Mouse (Mus musculus) intestine, embryonic 14.5 days (tissue): ENCODE measurements around the gene Rexo4. TPM values are rescaled to one million over a fixed set of nuclear protein-coding genes. Genes with fewer than 3 reads are reported as not detected.

ENCODE experiments used
- ATAC-seq: fragments of 200-750 bp; cut with Nextera tagmentation; replicated peaks from 2 replicates; pipeline ENCODE4 v1.8.0; 2017; ENCODE audit warnings: low read depth, moderate number of reproducible peaks, moderate TSS enrichment, moderate library complexity; ENCODE audit not compliant: low FRiP score, low TSS enrichment
- DNase-seq: peaks from one replicate; pipeline ENCODE4 v3.0.0-alpha.2; 2018; ENCODE audit warnings: low spot score
- H3K27ac ChIP-seq: fragments of 300-500 bp; sonication (generic); 2 replicates; pipeline ENCODE4 v1.5.1; 2014; ENCODE audit warnings: low read depth, mild to moderate bottlenecking, control low read depth
- H3K27me3 ChIP-seq: fragments of 300-500 bp; sonication (generic); replicated peaks from 2 replicates; pipeline ENCODE4 v1.6.1; 2014; ENCODE audit warnings: low read length, control low read depth; ENCODE audit not compliant: control insufficient read depth, insufficient read depth
- H3K36me3 ChIP-seq: fragments of 300-500 bp; sonication (generic); 2 replicates; pipeline ENCODE4 v1.6.1; 2014; ENCODE audit warnings: low read length, control low read depth; ENCODE audit not compliant: control insufficient read depth, insufficient read depth
- H3K4me1 ChIP-seq: fragments of 300-500 bp; sonication (generic); replicated peaks from 2 replicates; pipeline ENCODE4 v1.6.1; 2014; ENCODE audit warnings: low read length, control low read depth, mixed read lengths; ENCODE audit not compliant: control insufficient read depth, insufficient read depth
- H3K4me2 ChIP-seq: fragments of 300-500 bp; sonication (generic); 2 replicates; pipeline ENCODE4 v1.6.1; 2014; ENCODE audit warnings: low read length
- H3K4me3 ChIP-seq: fragments of 300-500 bp; sonication (generic); 2 replicates; pipeline ENCODE4 v1.5.1; 2014; ENCODE audit warnings: low read depth, low read length, control low read depth, mixed read lengths
- H3K9ac ChIP-seq: fragments of 300-500 bp; sonication (generic); 2 replicates; pipeline ENCODE4 v1.6.1; 2014; ENCODE audit warnings: mild to moderate bottlenecking, low read length
- H3K9me3 ChIP-seq: fragments of 300-500 bp; sonication (generic); 2 replicates; pipeline ENCODE4 v1.6.1; 2016; ENCODE audit warnings: low read length, control low read depth; ENCODE audit not compliant: control insufficient read depth
- WGBS: fragments of 180-500 bp; shearing (Covaris S2); extraction: QIAGEN DNeasy Blood & Tissue Kit; methylation state at CpG from one replicate; pipeline ENCODE4 v1.1.7; 2014; 5-methylcytosine and 5-hydroxymethylcytosine counted together
- polyA plus RNA-seq: library from polyadenylated mRNA; unstranded; fragments of >200 nt; fragmentation: Nextera tagmentation; extraction: Ambion mirVana; gene quantifications from 2 replicates; pipeline ENCODE4 v1.2.1, GENCODE M21; 2014

The Rexo4 gene
- 48.2 and 52.7 TPM in 2 replicates for polyA plus RNA-seq

DNA sequence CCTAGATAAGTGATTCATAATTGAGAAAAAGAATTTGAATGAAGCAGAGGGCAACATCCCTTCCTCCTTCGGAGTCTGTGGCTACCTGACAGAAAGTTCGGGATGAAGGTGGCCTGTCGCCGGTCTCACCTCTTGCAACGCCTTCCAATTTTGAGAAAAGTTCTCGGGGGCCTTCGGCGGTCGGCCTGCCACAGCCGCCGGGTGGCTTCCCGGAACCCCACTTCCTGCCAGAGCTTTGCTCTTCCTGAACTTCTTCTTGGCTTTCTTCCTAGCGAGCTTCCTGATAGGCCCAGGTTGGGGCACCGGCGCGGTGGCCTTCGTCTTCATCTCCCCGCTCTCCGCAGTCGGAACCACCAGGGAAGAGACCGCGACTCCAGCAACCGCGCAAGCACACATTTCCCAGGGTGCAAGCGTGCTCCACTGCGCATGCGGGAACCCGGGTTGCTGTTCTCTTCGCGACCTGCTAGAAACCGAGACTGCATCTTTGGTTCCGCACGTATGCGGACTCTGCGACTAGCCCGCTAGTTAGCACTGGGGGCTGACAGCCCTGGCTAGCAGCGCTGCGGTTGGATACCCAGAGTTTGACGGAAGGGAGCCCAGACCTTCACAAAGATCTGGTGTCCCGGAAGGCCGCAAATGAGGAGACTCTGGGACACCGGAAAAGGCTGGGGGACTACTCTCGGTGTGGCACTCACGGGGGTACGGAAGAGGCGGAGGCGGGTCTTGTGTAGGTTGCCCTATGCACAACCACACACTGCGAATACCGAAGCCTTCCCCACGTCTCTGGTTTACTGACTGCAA is at the start of gene Rexo4:
TSS of gene Rexo4 (minus strand) at position 464 of the 801 bp plus-strand sequence.
- Histone ChIP-seq H3K27ac (peak within 1 kb of the TSS; percentile 99), H3K4me2 (peak within 1 kb of the TSS; percentile 57), H3K9ac (peak within 1 kb of the TSS; percentile 75), H3K4me3 (peak within 1 kb of the TSS; percentile 50), H3K9me3 (no peaks in the 10 kb centered on the region), H3K27me3 (no peaks in the 10 kb centered on the region), H3K4me1 (peaks cover 13% of the 10 kb centered on the region), H3K36me3 (peaks cover 27% of the 10 kb centered on the region)
- under 1% methylated on average over 50 of the region's 50 CpGs for WGBS
- ATAC-seq (peak; percentile 94), DNase-seq (peak; percentile 94)

GRCm38 (mm10) chr2:27009714-27010244 is 45.6 kb upstream of the Rexo4 start, which contains the start of gene Cacfd1:
Cacfd1 (plus strand) TSS chr2:27009926.
- peaks cover 23% of the 10 kb centered on the region for H3K4me1 ChIP-seq
- DNase-seq: peak; percentile 94
- no peaks in the 10 kb centered on the region for H3K9me3 ChIP-seq
- 0% methylated on average over 39 of the region's 43 CpGs for WGBS
- H3K36me3 ChIP-seq: peaks cover 20% of the 10 kb centered on the region
- peak within 1 kb of the TSS; percentile 92 for H3K4me2 ChIP-seq
- peak within 1 kb of the TSS; percentile 96 for H3K9ac ChIP-seq
- peak within 1 kb of the TSS; percentile 82 for H3K27ac ChIP-seq
- no peaks in the 10 kb centered on the region for H3K27me3 ChIP-seq
- peak; percentile 97 for ATAC-seq
- H3K4me3 ChIP-seq: peak within 1 kb of the TSS; percentile 86

DNA sequence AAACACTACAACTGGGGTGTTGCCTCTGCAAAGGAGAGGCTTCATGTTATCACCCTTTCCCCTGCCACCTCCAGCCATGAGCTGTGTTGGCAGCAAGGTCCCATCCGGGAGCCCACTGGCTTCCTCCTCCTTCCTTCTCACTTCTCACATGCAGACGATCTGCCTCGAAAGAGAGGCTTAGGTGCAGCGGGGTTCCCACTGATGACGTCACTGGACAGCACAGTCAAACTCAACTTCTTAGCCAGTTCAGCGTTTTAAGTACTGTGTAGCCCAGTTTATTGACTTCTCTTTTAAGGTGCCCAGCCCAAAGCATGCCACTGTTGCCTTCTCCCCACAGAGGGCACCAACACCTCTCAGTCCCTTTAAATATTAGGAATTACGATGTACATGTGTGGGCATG is 43.5 kb upstream of the Rexo4 start:
- no peak overlapping the region for H3K9ac ChIP-seq
- no peak overlapping the region for H3K27ac ChIP-seq
- no peaks in the 10 kb centered on the region for H3K27me3 ChIP-seq
- no peak for ATAC-seq
- no peak overlapping the region for H3K4me2 ChIP-seq
- no peak for DNase-seq
- 71% methylated on average over 7 of the region's 7 CpGs for WGBS
- no peaks in the 10 kb centered on the region for H3K36me3 ChIP-seq
- H3K4me3 ChIP-seq: no peak overlapping the region
- H3K9me3 ChIP-seq: no peaks in the 10 kb centered on the region
- H3K4me1 ChIP-seq: peaks cover 23% of the 10 kb centered on the region

DNA sequence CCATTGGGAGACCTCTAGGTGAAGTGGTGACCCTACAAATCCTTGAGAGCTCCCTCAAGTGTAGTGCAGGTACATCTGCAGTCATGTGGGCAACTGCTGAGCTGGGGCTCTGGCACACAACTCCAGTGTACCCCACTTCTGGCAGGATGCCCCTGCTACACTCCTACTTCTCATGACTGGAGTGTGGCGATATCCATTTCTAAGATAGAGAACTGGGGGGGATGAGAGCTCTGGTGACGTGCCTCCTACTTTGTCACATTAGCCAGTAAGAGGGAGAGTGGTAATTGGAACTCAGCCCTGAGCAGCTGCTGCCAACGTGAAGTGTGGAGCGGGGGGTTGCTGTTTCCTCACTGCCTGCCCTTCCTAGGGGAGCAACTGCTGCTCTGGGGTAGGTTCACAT is 42.1 kb upstream of the Rexo4 start:
- DNase-seq (no peak), ATAC-seq (no peak)
- peaks cover 15% of the 10 kb centered on the region for H3K4me1 ChIP-seq
- WGBS: 68% methylated on average over 4 of the region's 4 CpGs
- H3K4me3 ChIP-seq: no peak overlapping the region
- no peak overlapping the region for H3K9ac ChIP-seq
- H3K4me2 ChIP-seq: no peak overlapping the region
- no peaks in the 10 kb centered on the region for H3K9me3 ChIP-seq
- H3K27me3 ChIP-seq: no peaks in the 10 kb centered on the region
- H3K36me3 ChIP-seq: no peaks in the 10 kb centered on the region
- no peak overlapping the region for H3K27ac ChIP-seq

GRCm38 (mm10) chr2:26997993-26998392 is 33.8 kb upstream of the Rexo4 start:
- no peak overlapping the region for H3K4me3 ChIP-seq
- WGBS: 91% methylated on average over 6 of the region's 7 CpGs
- H3K9ac ChIP-seq: no peak overlapping the region
- no peaks in the 10 kb centered on the region for H3K4me1 ChIP-seq
- DNase-seq: no peak
- no peak overlapping the region for H3K27ac ChIP-seq
- H3K36me3 ChIP-seq: no peaks in the 10 kb centered on the region
- no peaks in the 10 kb centered on the region for H3K9me3 ChIP-seq
- no peaks in the 10 kb centered on the region for H3K27me3 ChIP-seq
- H3K4me2 ChIP-seq: no peak overlapping the region
- no peak for ATAC-seq

DNA sequence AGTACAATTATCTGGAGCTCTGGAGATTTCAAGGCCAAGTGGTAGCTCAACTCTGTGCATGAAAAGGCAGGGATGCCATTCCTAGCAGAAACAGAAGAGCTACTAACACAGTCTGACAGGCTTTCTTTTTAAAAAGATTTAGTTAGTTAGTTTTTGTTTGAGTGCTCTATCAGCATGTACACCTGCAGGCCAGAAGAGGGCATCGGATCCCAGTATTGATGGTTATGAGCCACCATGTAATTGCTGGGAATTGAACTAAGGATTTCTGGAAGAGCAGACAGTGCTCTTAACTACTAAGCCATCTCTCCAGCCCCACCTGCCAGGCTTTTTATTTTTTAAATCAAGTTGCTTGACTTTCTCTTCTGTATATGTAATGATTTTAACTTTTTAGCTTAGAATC is 33.3 kb upstream of the Rexo4 start:
- no peak for ATAC-seq
- WGBS: 100% methylated on average over 1 of the region's 1 CpGs

DNA sequence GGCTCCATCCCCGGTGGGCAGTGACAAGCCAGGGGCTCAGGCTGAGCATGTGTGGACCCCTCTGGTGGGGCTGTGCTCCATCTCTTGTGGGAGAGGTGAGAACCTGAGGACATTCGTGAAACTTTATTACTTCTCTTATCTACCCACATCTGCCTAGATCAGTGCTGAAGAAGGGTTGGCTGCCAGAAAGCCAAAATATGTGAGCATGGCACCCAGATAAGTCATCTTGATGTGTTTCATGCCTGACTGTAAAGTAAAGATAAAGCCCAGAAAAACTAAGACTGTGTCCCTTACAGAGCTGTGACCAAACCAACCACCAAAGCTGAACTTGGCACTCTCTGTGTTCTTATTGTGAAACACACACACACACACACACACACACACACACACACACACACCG is 29.8 kb upstream of the Rexo4 start:
- no peak for ATAC-seq
- no peak overlapping the region for H3K4me3 ChIP-seq
- 70% methylated on average over 3 of the region's 3 CpGs for WGBS

More for the DNA sequence above, 33.3 kb upstream of the Rexo4 start:
- H3K4me1 ChIP-seq: no peaks in the 10 kb centered on the region
- no peaks in the 10 kb centered on the region for H3K9me3 ChIP-seq
- no peak overlapping the region for H3K4me3 ChIP-seq
- no peak overlapping the region for H3K27ac ChIP-seq
- H3K9ac ChIP-seq: no peak overlapping the region
- no peaks in the 10 kb centered on the region for H3K27me3 ChIP-seq
- H3K36me3 ChIP-seq: no peaks in the 10 kb centered on the region
- H3K4me2 ChIP-seq: no peak overlapping the region
- DNase-seq: no peak

GRCm38 (mm10) chr2:26984640-26985039 is 20.5 kb upstream of the Rexo4 start:
- Histone ChIP-seq H3K27me3 (no peaks in the 10 kb centered on the region), H3K36me3 (no peaks in the 10 kb centered on the region), H3K4me3 (no peak overlapping the region), H3K9me3 (no peaks in the 10 kb centered on the region), H3K4me1 (no peaks in the 10 kb centered on the region), H3K27ac (no peak overlapping the region), H3K4me2 (no peak overlapping the region), H3K9ac (no peak overlapping the region)
- WGBS: 85% methylated on average over 5 of the region's 5 CpGs
- ATAC-seq (no peak), DNase-seq (no peak)

More for the DNA sequence above, 29.8 kb upstream of the Rexo4 start:
- Histone ChIP-seq H3K27ac (no peak overlapping the region), H3K9me3 (no peaks in the 10 kb centered on the region), H3K4me1 (no peaks in the 10 kb centered on the region), H3K36me3 (no peaks in the 10 kb centered on the region), H3K4me2 (no peak overlapping the region), H3K27me3 (no peaks in the 10 kb centered on the region), H3K9ac (no peak overlapping the region)
- DNase-seq: no peak
